Mouse (Mus musculus): ENCODE data around the gene Zfp185.

DNA sequence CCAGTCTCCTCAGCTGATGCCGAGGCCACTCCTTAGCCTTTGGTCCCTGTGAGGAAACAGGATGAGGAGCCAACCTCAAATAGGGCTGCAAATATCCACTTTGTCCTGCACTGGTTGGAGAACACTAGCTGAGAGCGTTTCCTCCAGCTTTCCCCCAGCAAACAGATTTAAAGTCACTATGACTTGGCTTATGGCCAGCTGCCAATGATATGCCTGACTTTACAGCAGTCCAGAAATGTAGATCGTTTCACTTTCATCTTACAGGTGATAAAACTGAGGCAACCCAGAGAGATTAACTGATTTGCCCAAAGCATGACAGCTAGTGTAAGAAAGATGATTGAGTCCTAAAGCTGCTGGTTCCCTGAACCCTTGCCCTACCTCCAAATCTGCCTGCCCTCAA lies 8.4 kb downstream of the Zfp185 start:
- TF ChIP-seq CTCF (IDR thresholded peaks at IDR 0.05; ENCODE audit: borderline replicate concordance, control insufficient read depth, extremely low read depth, insufficient read depth, low read length, poor library complexity): no peak
- no peak for TF ChIP-seq POLR2A (IDR thresholded peaks at IDR 0.05; ENCODE audit: control insufficient read depth, extremely low read depth, insufficient read depth, low read length, poor library complexity)
